Comparison of ENCODE assay signal across 15 mouse cellular contexts in the genomic region with DNA sequence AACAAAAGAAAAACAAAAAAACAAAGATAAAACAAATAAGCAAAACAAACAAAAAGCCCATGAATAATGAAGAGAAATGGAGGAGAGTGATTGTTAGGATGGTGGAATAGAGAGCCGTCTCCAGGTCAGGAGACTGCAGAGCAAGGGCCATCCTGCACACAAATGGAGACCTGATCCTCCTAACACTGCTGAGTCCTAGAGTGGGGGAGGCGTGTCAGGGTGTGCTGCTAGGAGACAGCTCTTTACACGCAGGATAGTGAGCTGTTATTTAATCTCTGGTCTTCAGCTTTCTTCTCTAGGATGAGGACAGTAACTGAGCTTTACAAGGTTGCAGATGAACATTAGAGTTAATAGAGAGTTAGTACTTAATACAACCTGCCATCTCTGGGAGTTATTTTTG. TPM values are rescaled to one million over a fixed set of nuclear protein-coding genes. Genes with fewer than 3 reads are reported as not detected.
"Had no signal": no experiment of that assay in that cellular context is flagged by ENCODE, and none has a peak within 500 bp of the region (broad histone marks: within the 10 kb centered on the region; RNA-seq: fewer than 3 reads in every experiment).

No protein-coding gene starts in this region.

- DNase-seq: kidney, adult 8-10 months; left cerebral cortex, postnatal 4 days; lung, adult 18-20 months; midbrain, embryonic 14.5 days; retina, postnatal 1 day; right cerebral cortex, postnatal 4 days; thymus, postnatal 36 days had no signal

- H3K4me1 ChIP-seq: limb, embryonic 13.5 days; midbrain, embryonic 10.5 days; neural tube, embryonic 12.5 days had no signal

- H3K9ac ChIP-seq: limb, embryonic 13.5 days; liver, embryonic 14.5 days; neural tube, embryonic 12.5 days had no signal

- H3K27me3 ChIP-seq: limb, embryonic 13.5 days; neural tube, embryonic 12.5 days had no signal

- H3K9me3 ChIP-seq: limb, embryonic 13.5 days; midbrain, embryonic 10.5 days; neural tube, embryonic 12.5 days had no signal

- H3K4me2 ChIP-seq: limb, embryonic 13.5 days; neural tube, embryonic 12.5 days had no signal

- H3K4me3 ChIP-seq: limb, embryonic 13.5 days; midbrain, embryonic 10.5 days; neural tube, embryonic 12.5 days had no signal

- H3K27ac ChIP-seq: limb, embryonic 13.5 days; liver, embryonic 14.5 days; midbrain, embryonic 10.5 days; neural tube, embryonic 12.5 days had no signal

RNA-seq across cellular contexts. Expression of a gene that starts 48.5 kb away (rescaled TPM):
- total RNA-seq: layer of hippocampus, adult 8-10 months; left cerebral cortex, adult 18-20 months; left cerebral cortex, postnatal 10 days; left cerebral cortex, postnatal 4 days had no signal
- polyA plus RNA-seq: liver, adult 2 months; liver, embryonic 14.5 days; midbrain, embryonic 14.5 days; neural tube, embryonic 12.5 days had no signal
